Mouse (Mus musculus) C2C12 (cell line): ENCODE data around the gene 6430548M08Rik.

Experiments used
- CEBPB ChIP-seq: IDR thresholded peaks from one replicate; pipeline ENCODE4 v1.6.1; 2011; ENCODE audit warnings: low read depth, mild to moderate bottlenecking, control low read depth, moderate library complexity
- CTCF ChIP-seq: IDR thresholded peaks from one replicate; pipeline ENCODE4 v1.5.1; 2011; ENCODE audit not compliant: control insufficient read depth, insufficient read depth, insufficient read length
- MAX ChIP-seq: IDR thresholded peaks from one replicate; pipeline ENCODE4 v1.6.1; 2011; ENCODE audit warnings: mild to moderate bottlenecking, control low read depth
- MYOD1 ChIP-seq: IDR thresholded peaks from one replicate; pipeline ENCODE4 v1.6.1; 2011; ENCODE audit warnings: low read depth; ENCODE audit not compliant: control insufficient read depth, insufficient read length

GRCm38 (mm10) chr8:120124261-120124660 is 10.3 kb downstream of the 6430548M08Rik start:
- TF ChIP-seq CTCF (no peak), MYOD1 (no peak), CEBPB (no peak), MAX (no peak)
